In the genomic region with DNA sequence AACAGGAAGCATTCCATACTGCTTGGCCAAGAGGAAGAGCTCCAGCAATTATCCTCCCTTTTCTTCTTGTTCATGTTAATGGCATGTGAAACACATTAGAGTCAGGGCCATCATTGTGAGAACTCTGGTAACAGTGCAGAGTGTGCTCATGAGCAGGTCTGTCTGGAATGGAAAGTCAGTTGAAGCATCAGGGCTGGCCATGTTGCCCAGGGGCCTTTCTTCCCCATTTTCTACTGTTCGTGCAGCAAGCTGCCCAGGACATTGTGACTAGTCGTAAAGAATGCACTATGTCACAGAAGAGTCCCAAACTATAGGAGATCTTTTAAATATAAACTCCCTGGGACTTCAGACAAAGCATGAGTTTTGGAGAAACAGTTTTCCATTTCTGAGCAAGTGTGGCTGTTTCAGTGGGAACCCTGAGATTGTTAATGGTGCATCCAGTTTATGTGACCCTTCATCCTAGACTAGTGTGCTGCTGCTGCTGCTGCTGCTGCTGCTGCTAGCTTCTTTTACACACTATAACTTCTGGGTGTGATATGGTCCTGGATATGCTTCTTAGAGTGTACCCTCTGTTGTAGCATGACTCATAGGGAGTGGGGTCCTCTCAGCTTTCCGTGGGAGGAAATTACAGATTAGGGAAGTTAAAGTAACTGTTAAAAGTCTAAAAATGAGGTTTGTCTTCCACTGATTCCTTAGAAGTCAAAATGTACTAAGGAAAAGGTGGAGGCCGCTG, we compare ENCODE assay signal across 27 mouse cellular contexts.
DNase-seq lines count a peak whose midpoint lies in the region; ATAC-seq and TF ChIP-seq lines count a peak whose summit lies in the region.
"Had no signal": no experiment of that assay in that cellular context is flagged by ENCODE, and none has a peak within 500 bp of the region (broad histone marks: within the 10 kb centered on the region; RNA-seq: fewer than 3 reads in every experiment).

No protein-coding gene starts in this region.

- WGBS in thymus, adult 2 months = 76% methylated on average over 4 of the region's 4 CpGs

- no peaks in the 10 kb centered on the region for H3K4me1 ChIP-seq in thymus, adult 2 months (replicated peaks; ENCODE audit: control insufficient read depth, insufficient read depth, low read length)
- H3K4me1 ChIP-seq: embryonic facial prominence, embryonic 13.5 days; embryonic facial prominence, embryonic 15.5 days; forebrain, embryonic 12.5 days had no signal

- no peak overlapping the region for H3K4me3 ChIP-seq in thymus, adult 2 months (ENCODE audit: control insufficient read depth, insufficient read depth, low read length)
- H3K4me3 ChIP-seq: embryonic facial prominence, embryonic 13.5 days; embryonic facial prominence, embryonic 15.5 days; erythroblast, embryonic 14.5 days; forebrain, embryonic 10.5 days; forebrain, embryonic 12.5 days had no signal

- H3K36me3 ChIP-seq in thymus, adult 2 months (ENCODE audit: control insufficient read depth, insufficient read depth, low read length) = no peaks in the 10 kb centered on the region
- H3K36me3 ChIP-seq: embryonic facial prominence, embryonic 13.5 days; embryonic facial prominence, embryonic 15.5 days; forebrain, embryonic 12.5 days; G1E had no signal

- ATAC-seq in granulocyte monocyte progenitor cell, adult 5-6 weeks (replicated peaks; ENCODE audit: poor library complexity, severe bottlenecking) = peak; percentile 76
- peak; percentile 54; the same call in 1 of the 2 replicates for ATAC-seq in megakaryocyte progenitor cell, adult 5-6 weeks (replicated peaks; ENCODE audit: poor library complexity)
- no peak for ATAC-seq in megakaryocyte-erythroid progenitor cell, adult 5-6 weeks (replicated peaks; ENCODE audit: low FRiP score, low TSS enrichment, poor library complexity, severe bottlenecking)
- ATAC-seq: CD4-positive, CD25-positive, alpha-beta regulatory T cell, adult 4 months; forebrain, embryonic 14.5 days; forebrain, embryonic 16.5 days had no signal

- no peaks in the 10 kb centered on the region for H3K27me3 ChIP-seq in thymus, adult 2 months (ENCODE audit: control insufficient read depth, insufficient read depth, low read length)
- H3K27me3 ChIP-seq: CH12.LX; embryonic facial prominence, embryonic 13.5 days; embryonic facial prominence, embryonic 15.5 days; forebrain, embryonic 12.5 days had no signal

- TF ChIP-seq POLR2A in thymus, adult 2 months (IDR thresholded peaks at IDR 0.05; ENCODE audit: control insufficient read depth, extremely low read depth, insufficient read depth, low read length, poor library complexity) = no peak

- H3K27ac ChIP-seq in thymus, adult 2 months (ENCODE audit: control insufficient read depth, insufficient read depth, low read length) = no peak overlapping the region
- H3K27ac ChIP-seq: embryonic facial prominence, embryonic 13.5 days; embryonic facial prominence, embryonic 15.5 days; forebrain, embryonic 10.5 days; forebrain, embryonic 12.5 days had no signal

- peak; percentile 35 for DNase-seq in 3T3-L1 (ENCODE audit: low read depth, low spot score)
- DNase-seq in Muller cell, postnatal 12 days (ENCODE audit: inconsistent ontology term) = peak; percentile 37
- DNase-seq in thymus, adult 2 months = no peak
- DNase-seq in kidney, adult 9 months = no peak
- DNase-seq: adrenal gland, adult 2 months; adrenal gland, postnatal 10 days; adrenal gland, postnatal 25 days; cerebellum, adult 11 months; cerebellum, adult 18-20 months; cerebellum, adult 8-10 months; cerebellum, adult 9-11 months; cerebellum, postnatal 14 days; cerebellum, postnatal 36 days; embryo, embryonic 11 days had no signal

- TF ChIP-seq CTCF in thymus, adult 2 months (IDR thresholded peaks at IDR 0.05; ENCODE audit: borderline replicate concordance, control insufficient read depth, extremely low read depth, insufficient read depth, low read length, poor library complexity) = no peak

Comparison
In these comparisons a context has a peak if more than half of its experiments do, and no peak if none do; other contexts are left out.
1. DNase-seq: peak in 3T3-L1 (single experiment) and Muller cell, postnatal 12 days (single experiment); none in thymus, adult 2 months (single experiment) and kidney, adult 9 months (single experiment).